In the genomic region with DNA sequence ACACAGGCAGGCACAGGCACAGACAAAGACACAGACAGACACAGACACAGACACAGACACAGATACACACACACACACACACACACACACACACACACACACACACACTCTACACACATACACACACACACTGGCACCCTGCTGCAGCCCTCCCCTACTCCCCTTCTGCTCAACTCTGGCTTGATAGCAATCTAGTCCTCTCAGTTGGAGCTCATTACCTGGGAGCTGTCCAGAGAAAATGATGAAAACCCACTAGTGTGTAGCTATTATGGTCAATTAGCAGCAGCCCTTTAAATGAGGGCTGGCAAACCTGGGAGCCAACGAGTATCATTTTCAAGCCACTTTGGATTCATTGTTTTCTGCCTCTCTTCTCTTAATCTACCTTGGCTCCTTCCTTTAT, we compare ENCODE assay signal across 20 mouse cellular contexts.
DNase-seq lines count a peak whose midpoint lies in the region; ATAC-seq and TF ChIP-seq lines count a peak whose summit lies in the region.
"Had no signal": no experiment of that assay in that cellular context is flagged by ENCODE, and none has a peak within 500 bp of the region (broad histone marks: within the 10 kb centered on the region; RNA-seq: fewer than 3 reads in every experiment).

No protein-coding gene starts in this region.

- no peak overlapping the region for H3K9ac ChIP-seq in forebrain, postnatal 0 days
- no peak overlapping the region for H3K9ac ChIP-seq in forebrain, embryonic 12.5 days
- H3K9ac ChIP-seq: heart, embryonic 12.5 days; kidney, embryonic 15.5 days; liver, embryonic 13.5 days; neural tube, embryonic 12.5 days had no signal

- no peaks in the 10 kb centered on the region for H3K27me3 ChIP-seq in forebrain, embryonic 10.5 days (ENCODE audit: poor library complexity, severe bottlenecking)
- no peaks in the 10 kb centered on the region for H3K27me3 ChIP-seq in forebrain, postnatal 0 days (ENCODE audit: insufficient read depth, low read length)
- no peaks in the 10 kb centered on the region for H3K27me3 ChIP-seq in forebrain, embryonic 12.5 days
- H3K27me3 ChIP-seq: heart, embryonic 12.5 days; kidney, embryonic 15.5 days; liver, embryonic 13.5 days; neural tube, embryonic 12.5 days had no signal

- DNase-seq in forebrain, embryonic 10.5 days (ENCODE audit: extremely low spot score, low spot score), result no peak
- DNase-seq in forebrain, postnatal 0 days, result no peak
- DNase-seq in left cerebral cortex, postnatal 4 days, result peak; percentile 11
- no peak for DNase-seq in left cerebral cortex, adult 18-20 months (ENCODE audit: low spot score in 2 of 2)
- peak; percentile 59 for DNase-seq in Muller cell, postnatal 12 days (ENCODE audit: inconsistent ontology term)
- no peak for DNase-seq in kidney, adult 9 months
- DNase-seq: gastrocnemius, postnatal 25 days; kidney, postnatal 4 days; liver, embryonic 13.5 days; lung, adult 2 months; right cerebral cortex, adult 18-20 months; right cerebral cortex, postnatal 4 days; thymus, postnatal 36 days had no signal

- no peak for TF ChIP-seq CTCF in forebrain, postnatal 0 days (IDR thresholded peaks at IDR 0.05; ENCODE audit: low read depth)

- ATAC-seq in forebrain, postnatal 0 days, result no peak
- ATAC-seq in forebrain, embryonic 12.5 days (ENCODE audit: low FRiP score), result peak; percentile 79; the same call in 1 of the 2 replicates
- no peak for ATAC-seq in monocyte, adult 5-6 weeks (replicated peaks; ENCODE audit: insufficient number of reproducible peaks, low FRiP score, low TSS enrichment, poor library complexity, severe bottlenecking)
- ATAC-seq: CD4-positive, CD25-positive, alpha-beta regulatory T cell, adult 4 months; intestine, postnatal 0 days had no signal

- H3K9me3 ChIP-seq in forebrain, embryonic 10.5 days, result no peaks in the 10 kb centered on the region
- H3K9me3 ChIP-seq in forebrain, postnatal 0 days (ENCODE audit: low read length), result no peaks in the 10 kb centered on the region
- no peaks in the 10 kb centered on the region for H3K9me3 ChIP-seq in forebrain, embryonic 12.5 days
- H3K9me3 ChIP-seq: heart, embryonic 12.5 days; kidney, embryonic 15.5 days; liver, embryonic 13.5 days; neural tube, embryonic 12.5 days had no signal

- H3K4me2 ChIP-seq in forebrain, postnatal 0 days (ENCODE audit: low read depth), result no peak overlapping the region
- H3K4me2 ChIP-seq in forebrain, embryonic 12.5 days, result no peak overlapping the region
- H3K4me2 ChIP-seq: heart, embryonic 12.5 days; kidney, embryonic 15.5 days; liver, embryonic 13.5 days; neural tube, embryonic 12.5 days had no signal

- intact Hi-C loops in left cerebral cortex, postnatal 4 days (cut with DNase I), result no loop called here

- no peaks in the 10 kb centered on the region for H3K36me3 ChIP-seq in forebrain, embryonic 10.5 days (replicated peaks)
- H3K36me3 ChIP-seq in forebrain, postnatal 0 days (ENCODE audit: insufficient read depth), result no peaks in the 10 kb centered on the region
- no peaks in the 10 kb centered on the region for H3K36me3 ChIP-seq in forebrain, embryonic 12.5 days (replicated peaks)
- H3K36me3 ChIP-seq: heart, embryonic 12.5 days; kidney, embryonic 15.5 days; liver, embryonic 13.5 days; neural tube, embryonic 12.5 days had no signal

- H3K27ac ChIP-seq in forebrain, embryonic 10.5 days, result peak overlapping the region; percentile 66
- no peak overlapping the region for H3K27ac ChIP-seq in forebrain, postnatal 0 days (ENCODE audit: low read depth, low read length)
- H3K27ac ChIP-seq in forebrain, embryonic 12.5 days, result no peak overlapping the region
- H3K27ac ChIP-seq: kidney, embryonic 15.5 days; liver, embryonic 13.5 days; neural tube, embryonic 12.5 days had no signal

- 73% methylated on average over 1 of the region's 1 CpGs for WGBS in forebrain, embryonic 10.5 days
- 29% methylated on average over 1 of the region's 1 CpGs for WGBS in forebrain, postnatal 0 days
- 38% methylated on average over 1 of the region's 1 CpGs for WGBS in forebrain, embryonic 12.5 days

- no peak overlapping the region for H3K4me3 ChIP-seq in forebrain, embryonic 10.5 days
- H3K4me3 ChIP-seq in forebrain, postnatal 0 days (ENCODE audit: low read depth, low read length), result no peak overlapping the region
- H3K4me3 ChIP-seq in forebrain, embryonic 12.5 days (replicated peaks), result no peak overlapping the region
- H3K4me3 ChIP-seq: heart, embryonic 12.5 days; kidney, embryonic 15.5 days; liver, embryonic 13.5 days; neural tube, embryonic 12.5 days had no signal

- H3K4me1 ChIP-seq in forebrain, embryonic 10.5 days, result peaks cover 25% of the 10 kb centered on the region
- H3K4me1 ChIP-seq in forebrain, postnatal 0 days (ENCODE audit: insufficient read depth), result no peaks in the 10 kb centered on the region
- H3K4me1 ChIP-seq in forebrain, embryonic 12.5 days, result peaks cover 8% of the 10 kb centered on the region
- H3K4me1 ChIP-seq: heart, embryonic 12.5 days; kidney, embryonic 15.5 days; liver, embryonic 13.5 days; neural tube, embryonic 12.5 days had no signal

Comparison
In these comparisons a context has a peak if more than half of its experiments do, and no peak if none do; other contexts are left out.
1. DNase-seq: peak in left cerebral cortex, postnatal 4 days (single experiment) and Muller cell, postnatal 12 days (single experiment); none in forebrain, embryonic 10.5 days (single experiment), forebrain, postnatal 0 days (single experiment), left cerebral cortex, adult 18-20 months (0 of 2) and kidney, adult 9 months (single experiment).